Mouse (Mus musculus) mouse trophoblast stem cell (cell line): ENCODE measurements around the gene Drap1.

ENCODE experiments used
- in situ Hi-C, 2 experiments: fragments of 300-500 bp; cut with MseI, MboI; formaldehyde crosslinking; loops; 2 replicates in 1 of 2; 3 replicates in 1 of 2; pipeline ENCODE4 v1.15.1; 2025

Drap1 gene

GRCm38 (mm10) chr19:5424782-5425741, at the start of gene Drap1, which contains the start of gene AI837181:
TSS of gene Drap1 (minus strand) at chr19:5424979.
TSS of gene AI837181 (plus strand) at chr19:5425144.
- in situ Hi-C loops: no loop called here

DNA sequence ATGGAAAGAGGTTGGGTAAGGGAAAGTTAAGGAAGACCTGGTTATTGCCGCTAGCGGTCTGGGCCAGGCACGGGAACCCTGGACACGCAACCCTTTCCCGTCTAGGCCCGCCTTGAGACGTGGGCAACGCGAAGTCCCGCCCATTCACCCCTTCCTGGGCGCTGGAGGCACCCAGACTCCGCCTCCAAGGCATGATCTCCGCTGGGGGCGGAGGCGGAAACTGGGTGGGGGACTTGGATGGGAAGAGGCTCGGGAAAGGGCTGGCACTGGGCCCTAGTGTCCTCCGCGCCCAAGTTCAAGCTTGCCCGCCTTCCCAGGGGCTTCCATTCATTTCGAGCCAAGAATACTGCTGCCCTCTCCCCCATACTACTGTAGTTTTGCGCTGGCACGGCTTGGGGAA, 48.9 kb upstream of the Drap1 start, which contains the start of gene Efemp2:
Gene Efemp2 (plus strand): TSS at position 235 of the 400 bp plus-strand sequence.
- in situ Hi-C loops: no loop called here

GRCm38 (mm10) chr19:5472857-5473256, 48.1 kb upstream of the Drap1 start:
- in situ Hi-C loops: no loop called here

GRCm38 (mm10) chr19:5471846-5472245, 47.1 kb upstream of the Drap1 start:
- in situ Hi-C loops: no loop called here

- in situ Hi-C loops: no loop called here
Measured at GRCm38 (mm10) chr19:5468374-5468773, 43.6 kb upstream of the Drap1 start, which contains the start of gene Ctsw. TSS of gene Ctsw (minus strand) at chr19:5468507.

DNA sequence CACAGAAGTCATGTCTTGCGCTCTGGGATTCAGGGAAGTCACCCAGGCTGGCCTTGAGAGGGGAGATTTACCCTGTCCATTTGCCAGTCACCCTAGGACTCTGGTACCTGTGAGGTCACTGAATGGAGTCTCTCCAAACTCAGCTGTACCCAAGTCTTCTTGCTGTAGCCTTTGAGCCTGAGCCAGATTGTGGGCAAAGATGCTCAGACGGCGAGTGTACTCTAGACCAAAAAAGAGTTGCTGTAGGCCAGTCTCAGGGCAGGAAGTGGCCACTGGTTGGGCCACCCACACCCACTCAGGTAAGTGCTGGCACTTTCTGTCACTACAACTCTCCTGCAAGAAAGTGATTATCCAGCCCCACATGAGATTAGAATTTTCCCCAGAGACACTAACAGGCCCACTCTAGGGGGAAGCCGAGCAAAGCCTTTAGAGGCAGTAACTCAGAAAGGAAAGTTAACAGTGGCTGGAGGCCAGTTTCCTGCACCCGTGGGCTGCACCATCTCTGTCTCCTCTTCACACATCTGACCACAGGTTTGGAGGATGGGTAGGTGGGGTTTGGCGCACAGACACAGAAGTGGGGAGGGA, 42.2 kb upstream of the Drap1 start:
- in situ Hi-C loops: no loop called here

DNA sequence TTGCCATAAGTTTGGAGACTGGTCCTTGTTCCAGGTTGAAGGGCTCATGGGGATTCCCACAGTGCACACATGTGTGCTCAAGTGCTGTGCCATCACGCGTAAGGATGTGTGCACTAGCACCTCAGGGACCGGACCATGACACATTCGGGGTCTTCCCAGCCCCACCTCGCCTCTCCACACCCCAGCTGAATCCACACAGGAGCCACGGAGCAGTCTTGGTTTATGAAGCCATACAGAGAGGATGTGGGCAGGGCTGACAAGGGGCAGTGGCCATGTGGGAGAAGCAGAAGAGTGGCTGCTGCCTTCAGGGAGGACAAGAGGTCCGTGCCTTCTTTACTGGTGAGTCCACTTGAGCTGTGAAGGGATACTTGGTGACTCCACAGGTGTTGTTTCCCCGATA, 40.3 kb upstream of the Drap1 start:
- in situ Hi-C loops: no loop called here

DNA sequence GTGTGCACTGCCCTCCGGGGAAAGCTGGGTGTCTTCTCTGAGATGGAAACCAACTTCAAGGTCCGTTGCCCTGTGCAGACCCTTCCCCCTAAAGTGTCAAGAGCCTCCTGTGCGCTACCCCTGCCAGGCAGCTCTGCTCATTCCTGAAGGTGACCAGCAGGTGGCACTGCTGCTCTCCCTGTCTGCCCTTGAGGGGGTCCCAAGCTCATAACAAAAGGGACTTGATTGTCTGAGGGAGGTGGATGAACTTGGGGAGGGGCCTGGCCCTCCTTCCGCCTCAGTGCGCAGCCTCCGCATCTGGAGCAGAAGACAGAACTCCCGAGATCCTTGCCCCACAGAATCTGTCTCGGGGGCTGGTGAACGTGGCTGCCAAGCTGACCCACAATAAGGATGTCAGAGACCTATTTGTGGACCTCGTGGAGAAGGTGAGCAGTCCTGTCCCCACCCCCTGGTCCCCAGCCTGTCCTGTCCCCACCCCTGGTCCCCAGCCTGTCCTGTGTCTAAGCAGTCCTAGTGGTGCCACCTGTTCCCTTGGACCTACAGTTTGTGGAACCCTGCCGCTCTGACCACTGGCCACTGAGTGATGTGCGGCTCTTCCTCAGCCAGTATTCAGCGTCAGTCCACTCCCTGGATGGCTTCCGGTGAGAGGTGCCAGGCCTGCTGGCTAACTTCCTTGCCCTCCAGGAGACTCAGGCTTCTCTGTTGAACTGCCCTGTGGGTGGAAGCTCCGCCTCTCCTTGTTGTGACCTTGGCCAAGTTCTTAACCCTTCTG, 39.2 kb upstream of the Drap1 start:
- in situ Hi-C loops: no loop called here

- in situ Hi-C loops: no loop called here
Measured at GRCm38 (mm10) chr19:5463212-5463611, 38.4 kb upstream of the Drap1 start.

DNA sequence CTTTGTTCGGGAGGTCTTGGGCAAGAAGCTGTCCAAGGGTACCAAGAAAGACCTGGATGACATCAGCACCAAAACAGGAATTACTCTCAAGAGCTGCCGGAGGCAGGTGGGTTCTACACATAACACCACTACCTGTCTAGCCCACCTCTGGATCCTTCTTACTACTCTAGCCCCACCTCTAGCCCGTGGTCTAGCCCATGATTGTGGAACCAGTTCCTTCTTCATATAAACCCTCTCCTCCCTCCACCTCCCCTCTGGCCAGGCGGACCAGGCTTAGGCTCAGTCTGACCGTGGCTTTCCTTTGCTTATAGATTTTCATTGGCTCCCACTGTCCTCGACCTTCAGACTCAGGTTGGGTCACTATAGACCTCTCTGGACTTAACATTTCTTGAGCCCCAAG, 36.6 kb upstream of the Drap1 start:
- in situ Hi-C loops: no loop called here

DNA sequence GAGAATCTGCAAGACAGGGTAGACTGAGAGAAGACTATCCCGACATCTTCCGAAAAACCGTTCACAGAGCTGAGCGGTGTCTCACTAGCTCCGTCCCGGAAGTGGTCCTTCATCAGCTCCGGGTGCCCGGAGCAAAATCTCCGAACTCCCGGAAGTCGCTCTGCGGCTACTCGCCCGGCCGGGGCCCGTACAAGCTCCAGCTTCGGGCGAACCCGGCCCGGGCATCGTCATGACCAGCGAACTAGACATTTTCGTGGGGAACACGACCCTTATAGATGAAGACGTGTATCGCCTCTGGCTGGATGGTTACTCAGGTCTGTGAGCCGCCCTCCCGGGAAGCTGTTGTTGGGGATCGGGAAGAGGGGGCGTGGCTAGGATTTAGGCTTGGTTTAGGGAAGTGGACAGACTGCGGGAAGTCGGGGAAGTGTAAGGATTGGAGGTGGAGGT, 35.7 kb upstream of the Drap1 start, which contains the start of gene Fibp:
Gene Fibp (plus strand): TSS at position 151 of the 447 bp plus-strand sequence.
- in situ Hi-C loops: no loop called here

DNA sequence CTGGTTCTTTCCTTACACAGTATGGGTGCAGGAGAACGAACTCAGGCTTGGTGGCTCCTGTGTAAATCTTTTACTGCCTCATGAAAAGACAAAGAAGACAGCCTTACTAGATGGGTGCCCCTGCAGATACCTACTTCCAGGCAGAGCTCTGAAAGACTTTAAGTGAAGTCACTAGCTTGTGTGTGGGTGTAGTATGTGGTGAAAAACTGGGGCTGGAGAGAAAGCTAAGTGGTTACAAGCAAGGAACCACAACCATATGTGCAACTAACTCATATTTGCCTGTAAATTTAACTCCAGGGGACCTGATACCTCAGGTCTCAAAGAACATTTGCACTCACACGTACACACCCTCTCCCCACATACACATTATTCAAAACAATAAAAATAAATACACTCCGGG, 35.1 kb upstream of the Drap1 start:
- in situ Hi-C loops: no loop called here

DNA sequence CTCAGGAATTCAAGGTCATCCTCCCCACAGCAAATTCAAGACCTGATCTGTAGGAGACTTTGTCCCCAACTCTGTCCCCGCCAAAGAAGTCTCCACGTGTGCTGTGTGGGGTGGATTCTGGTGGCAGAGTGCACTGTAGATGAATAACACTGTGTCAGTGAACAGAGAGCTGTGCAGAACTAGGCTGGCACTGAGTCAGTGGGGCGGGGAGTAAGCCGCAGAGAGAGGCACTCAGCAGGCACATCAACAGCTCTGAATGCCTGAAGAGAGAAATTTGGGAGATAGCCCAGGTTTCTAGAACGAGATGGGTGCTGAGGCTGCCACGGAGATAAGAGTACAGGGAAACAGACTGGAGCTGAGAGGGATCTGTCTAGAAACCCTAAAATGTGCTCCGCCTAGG, 34.2 kb upstream of the Drap1 start:
- in situ Hi-C loops: no loop called here

- in situ Hi-C loops: no loop called here
Measured at GRCm38 (mm10) chr19:5457746-5458442, 33.1 kb upstream of the Drap1 start, which contains the start of gene Ccdc85b. TSS of gene Ccdc85b (minus strand) at chr19:5457894.

DNA sequence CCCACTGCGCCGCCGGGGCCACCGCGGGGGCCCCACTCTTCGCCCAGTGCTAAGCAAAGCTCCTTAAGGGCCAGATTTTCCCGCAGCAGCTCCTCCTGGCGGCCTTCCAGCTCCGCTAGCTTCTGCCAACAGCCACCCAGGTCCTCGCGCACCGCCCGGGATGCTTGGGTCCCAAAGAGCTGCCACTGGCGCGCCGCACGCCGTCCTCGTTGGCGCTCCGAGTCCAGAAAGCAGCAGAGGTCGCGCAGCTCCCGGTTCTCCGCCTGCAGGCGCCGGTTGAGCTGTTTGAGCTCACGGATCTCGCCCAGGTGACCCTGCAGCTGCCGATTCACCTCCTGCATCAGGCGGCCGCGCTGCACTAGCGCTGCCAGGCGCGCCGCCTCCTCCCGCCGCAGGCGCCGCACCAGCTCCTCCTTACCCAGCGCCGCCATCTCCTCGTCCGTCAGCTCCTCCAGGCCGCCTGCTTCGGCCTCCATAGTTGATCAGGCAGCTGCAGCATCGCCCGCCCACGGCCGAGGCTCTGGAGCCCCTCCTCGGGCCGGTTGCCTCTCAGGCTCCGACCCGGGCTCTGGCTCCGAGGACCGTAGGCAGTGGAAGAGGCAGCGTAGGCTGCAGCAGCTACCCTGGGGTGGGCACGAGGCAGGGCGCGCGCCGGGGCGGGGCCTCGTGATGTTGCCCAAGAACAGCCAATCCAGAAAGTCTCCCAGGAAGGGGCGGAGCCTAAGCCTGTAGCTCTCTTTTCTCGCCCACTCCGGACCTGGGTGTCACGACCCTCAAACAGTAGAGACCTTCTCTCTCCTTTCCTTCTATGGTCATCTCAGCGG, 32.4 kb upstream of the Drap1 start:
- in situ Hi-C loops: no loop called here

GRCm38 (mm10) chr19:5456241-5456921, 31.6 kb upstream of the Drap1 start:
- in situ Hi-C loops: no loop called here

DNA sequence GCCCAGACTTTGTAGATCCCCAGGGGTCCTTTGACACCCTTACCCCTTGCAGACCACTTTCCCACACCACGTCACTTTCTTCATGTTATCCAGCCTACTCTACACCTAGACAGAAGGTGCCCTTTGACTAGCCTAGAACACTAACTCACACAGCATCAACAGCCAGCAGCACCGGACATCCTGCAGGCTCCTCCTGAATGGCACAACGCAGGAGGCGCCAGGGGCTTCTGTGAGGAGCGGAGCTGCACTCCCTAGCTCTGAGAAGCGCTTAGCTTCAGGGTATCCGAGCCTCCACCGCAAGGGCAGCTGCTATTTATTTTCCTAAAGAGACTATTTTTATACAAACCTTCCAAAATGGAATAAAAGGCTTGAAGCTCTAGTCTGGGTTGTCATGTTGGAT, 30.8 kb upstream of the Drap1 start:
- in situ Hi-C loops: no loop called here

DNA sequence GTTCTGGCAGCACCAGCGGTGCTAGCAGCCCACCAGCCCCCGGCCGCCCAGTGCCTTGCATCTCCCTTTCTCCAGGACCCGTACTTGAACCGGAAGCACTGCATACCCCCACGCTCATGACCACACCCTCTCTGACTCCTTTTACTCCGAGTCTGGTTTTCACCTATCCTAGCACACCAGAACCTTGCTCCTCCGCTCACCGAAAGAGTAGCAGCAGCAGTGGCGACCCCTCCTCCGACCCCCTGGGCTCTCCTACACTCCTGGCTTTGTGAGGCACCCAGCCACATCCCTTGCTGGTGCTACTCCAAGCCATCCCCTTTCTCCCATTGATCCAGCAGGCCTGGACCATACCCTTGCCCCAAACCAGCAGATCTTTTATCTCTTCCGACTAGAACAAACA, 30.3 kb upstream of the Drap1 start:
- in situ Hi-C loops: no loop called here

DNA sequence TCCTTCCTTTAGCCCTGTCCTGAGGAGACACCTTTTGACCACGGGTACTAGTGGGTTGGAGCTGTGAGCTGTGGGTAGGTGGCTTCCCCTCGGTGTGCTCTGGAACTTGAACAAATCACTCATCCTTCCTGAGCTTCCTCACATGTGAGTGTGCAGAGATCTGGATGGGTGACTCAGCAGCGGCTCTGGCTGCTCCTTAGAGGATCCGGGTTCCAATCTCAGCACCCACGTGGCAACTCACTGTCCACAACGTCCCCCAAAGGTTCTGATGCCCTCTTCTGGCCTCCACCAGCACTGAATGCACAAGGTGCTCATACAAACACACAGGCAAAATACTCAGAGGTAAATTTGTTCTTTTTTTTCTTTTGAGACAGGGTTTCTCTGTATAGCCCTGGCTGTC, 27.0 kb upstream of the Drap1 start:
- in situ Hi-C loops: no loop called here

GRCm38 (mm10) chr19:5449673-5450072, 24.9 kb upstream of the Drap1 start:
- in situ Hi-C loops: no loop called here
